Comparison of ENCODE assay signal across 9 mouse cellular contexts in the genomic region with DNA sequence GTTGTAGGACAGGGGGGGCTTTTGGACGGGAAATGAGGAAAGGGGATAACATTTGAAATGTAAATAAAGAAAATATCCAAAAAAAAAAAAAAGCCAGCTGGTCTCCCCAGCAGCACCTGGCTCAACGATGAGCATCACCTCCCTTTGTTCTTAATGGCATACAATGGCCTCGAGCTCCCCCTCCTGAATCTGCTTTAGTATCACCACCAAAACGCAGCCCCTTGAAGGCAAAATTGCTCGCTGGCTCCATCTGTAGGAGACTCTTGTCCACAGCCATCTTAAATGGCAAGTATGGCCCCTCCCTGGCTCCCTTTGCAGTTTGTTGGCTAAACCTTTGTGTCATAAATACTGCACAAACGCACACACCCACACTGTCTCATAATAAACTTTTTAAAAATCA. TPM values are rescaled to one million over a fixed set of nuclear protein-coding genes. Genes with fewer than 3 reads are reported as not detected.
DNase-seq lines count a peak whose midpoint lies in the region; ATAC-seq lines count a peak whose summit lies in the region.
"Had no signal": no experiment of that assay in that cellular context is flagged by ENCODE, and none has a peak within 500 bp of the region (broad histone marks: within the 10 kb centered on the region; RNA-seq: fewer than 3 reads in every experiment).

No protein-coding gene starts in this region.

- H3K4me2 ChIP-seq in heart, embryonic 12.5 days = no peak overlapping the region
- H3K4me2 ChIP-seq in kidney, embryonic 14.5 days (replicated peaks; ENCODE audit: low read depth, low read length) = no peak overlapping the region

- H3K27me3 ChIP-seq in heart, embryonic 10.5 days (ENCODE audit: insufficient read depth, poor library complexity, severe bottlenecking) = no peaks in the 10 kb centered on the region
- H3K27me3 ChIP-seq in heart, embryonic 12.5 days (replicated peaks) = no peaks in the 10 kb centered on the region
- no peaks in the 10 kb centered on the region for H3K27me3 ChIP-seq in kidney, embryonic 14.5 days (ENCODE audit: control insufficient read depth, insufficient read depth, low read length)

- no peak for ATAC-seq in heart, embryonic 12.5 days (ENCODE audit: insufficient number of reproducible peaks, low FRiP score)
- ATAC-seq in kidney, embryonic 14.5 days (ENCODE audit: low FRiP score, low TSS enrichment) = no peak

- H3K9me3 ChIP-seq in heart, embryonic 10.5 days = no peaks in the 10 kb centered on the region
- H3K9me3 ChIP-seq in heart, embryonic 12.5 days (replicated peaks) = no peaks in the 10 kb centered on the region
- no peaks in the 10 kb centered on the region for H3K9me3 ChIP-seq in kidney, embryonic 14.5 days (ENCODE audit: control insufficient read depth, low read length)

- H3K27ac ChIP-seq in heart, embryonic 10.5 days = no peak overlapping the region
- no peak overlapping the region for H3K27ac ChIP-seq in heart, embryonic 12.5 days (ENCODE audit: poor library complexity, severe bottlenecking)
- no peak overlapping the region for H3K27ac ChIP-seq in kidney, embryonic 14.5 days (ENCODE audit: low read depth, low read length)

- H3K9ac ChIP-seq in heart, embryonic 12.5 days = no peak overlapping the region
- H3K9ac ChIP-seq in kidney, embryonic 14.5 days (ENCODE audit: low read depth, low read length) = no peak overlapping the region

- H3K4me3 ChIP-seq in heart, embryonic 10.5 days = no peak overlapping the region
- no peak overlapping the region for H3K4me3 ChIP-seq in heart, embryonic 12.5 days
- H3K4me3 ChIP-seq in kidney, embryonic 14.5 days (ENCODE audit: low read length) = no peak overlapping the region

- WGBS in heart, embryonic 10.5 days = 11% methylated on average over 6 of the region's 6 CpGs
- 13% methylated on average over 6 of the region's 6 CpGs for WGBS in heart, embryonic 12.5 days
- WGBS in kidney, embryonic 14.5 days = 18% methylated on average over 6 of the region's 6 CpGs

- H3K36me3 ChIP-seq in heart, embryonic 10.5 days = no peaks in the 10 kb centered on the region
- H3K36me3 ChIP-seq in heart, embryonic 12.5 days = no peaks in the 10 kb centered on the region
- no peaks in the 10 kb centered on the region for H3K36me3 ChIP-seq in kidney, embryonic 14.5 days (ENCODE audit: control insufficient read depth, insufficient read depth, low read length)

- peak; percentile 78 for DNase-seq in heart, embryonic 10.5 days (ENCODE audit: low spot score)
- DNase-seq in CD8-positive naive resting alpha-beta T cell, adult 2 months (ENCODE audit: low read depth in 2 of 2, low spot score in 2 of 2) = peak; percentile 83 to 90
- peak; percentile 60 for DNase-seq in c-Kit-positive CD71-positive TER-119-negative erythroid progenitor cells, embryonic 14.5 days (ENCODE audit: low read depth)
- DNase-seq in layer of hippocampus, postnatal 36 days = peak; percentile 13 to 23
- DNase-seq in retina, embryonic 14.5 days (ENCODE audit: low spot score) = peak; percentile 43
- DNase-seq in gastrocnemius, adult 8-10 months (ENCODE audit: low spot score in 2 of 2) = no peak

- H3K4me1 ChIP-seq in heart, embryonic 10.5 days = no peaks in the 10 kb centered on the region
- H3K4me1 ChIP-seq in heart, embryonic 12.5 days (replicated peaks) = no peaks in the 10 kb centered on the region
- no peaks in the 10 kb centered on the region for H3K4me1 ChIP-seq in kidney, embryonic 14.5 days (ENCODE audit: control insufficient read depth, insufficient read depth, low read length)

RNA-seq across cellular contexts. Expression of gene Cd48, which starts 17.2 kb away (rescaled TPM):
- 0.25 TPM in 1 of 2 replicates, not detected in the other for polyA plus RNA-seq in heart, embryonic 10.5 days (2016; fragmentation: Nextera tagmentation; extraction: Ambion mirVana)
- polyA plus RNA-seq in heart, embryonic 12.5 days (2016; fragmentation: Nextera tagmentation; extraction: Ambion mirVana) = 0.69 and 0.86 TPM in 2 replicates
- under 1 TPM in 1 of 2 experiments, not detected in 1; 0.77 TPM for total RNA-seq in layer of hippocampus, postnatal 36 days (2021)
- 1.9 and 3.6 TPM in 2 replicates for polyA plus RNA-seq in kidney, embryonic 14.5 days (2014; fragmentation: Nextera tagmentation; extraction: Ambion mirVana)
- under 1 TPM in 3 of 4 experiments, not detected in 1; 0.48 to 0.56 (median 0.49) TPM for total RNA-seq in gastrocnemius, adult 8-10 months (2022)

RNA-seq across cellular contexts. Expression of gene Slamf7, which starts 46.1 kb away (rescaled TPM):
- not detected in 2 replicates for polyA plus RNA-seq in heart, embryonic 10.5 days (2016; fragmentation: Nextera tagmentation; extraction: Ambion mirVana)
- polyA plus RNA-seq in heart, embryonic 12.5 days (2016; fragmentation: Nextera tagmentation; extraction: Ambion mirVana) = not detected in 2 replicates
- not detected for total RNA-seq in layer of hippocampus, postnatal 36 days (2021)
- polyA plus RNA-seq in kidney, embryonic 14.5 days (2014; fragmentation: Nextera tagmentation; extraction: Ambion mirVana) = not detected in 2 replicates
- under 1 TPM in 1 of 4 experiments, not detected in 3; 0.65 TPM for total RNA-seq in gastrocnemius, adult 8-10 months (2022)
- total RNA-seq: layer of hippocampus, postnatal 25 days had no signal

Comparison
In these comparisons a context has a peak if more than half of its experiments do, and no peak if none do; other contexts are left out.
1. DNase-seq: peak in heart, embryonic 10.5 days (single experiment), CD8-positive naive resting alpha-beta T cell, adult 2 months (2 of 2), c-Kit-positive CD71-positive TER-119-negative erythroid progenitor cells, embryonic 14.5 days (single experiment), layer of hippocampus, postnatal 36 days (2 of 2) and retina, embryonic 14.5 days (single experiment); none in gastrocnemius, adult 8-10 months (0 of 2).